Mouse (Mus musculus) kidney, embryonic 15.5 days (tissue): ENCODE data around the gene Kantr. TPM values are rescaled to one million over a fixed set of nuclear protein-coding genes. Genes with fewer than 3 reads are reported as not detected.

Source experiments
- polyA plus RNA-seq: library from polyadenylated mRNA; unstranded; fragments of >200 nt; fragmentation: Nextera tagmentation; extraction: Ambion mirVana; gene quantifications from 2 replicates; pipeline ENCODE4 v1.2.1, GENCODE M21; 2015

Kantr gene
- polyA plus RNA-seq, 1 experiment from 2014 or later = 16.8 TPM

Other genes with a start within 250 kb of the Kantr start
- gene Iqsec2, start 183.2 kb downstream of the Kantr start, polyA plus RNA-seq = 3.9 and 5.0 TPM in 2 replicates
- 43.4 and 44.0 TPM in 2 replicates for gene Kdm5c, start 94.5 kb downstream of the Kantr start, polyA plus RNA-seq
- gene Tspyl2, start 14.9 kb upstream of the Kantr start, polyA plus RNA-seq = 30.3 and 35.4 TPM in 2 replicates
- 3.8 and 4.2 TPM in 2 replicates for gene Gpr173, start 41.2 kb upstream of the Kantr start, polyA plus RNA-seq
- gene Cldn34a, start 235.8 kb upstream of the Kantr start, polyA plus RNA-seq = not detected in 2 replicates